ENCODE assay signal across 8 mouse cellular contexts in genomic region chr17:24558600-24559099, GRCm38 (mm10). TPM values are rescaled to one million over a fixed set of nuclear protein-coding genes. Genes with fewer than 3 reads are reported as not detected.
A peak's percentile ranks its signal among the peaks of the same experiment; 100 is the strongest.
DNase-seq lines count a peak whose midpoint lies in the region; ATAC-seq lines count a peak whose summit lies in the region.

No protein-coding gene starts in this region.

- no peaks in the 10 kb centered on the region for H3K27me3 ChIP-seq in embryonic facial prominence, embryonic 10.5 days (replicated peaks; ENCODE audit: low read depth, poor library complexity, severe bottlenecking)
- no peaks in the 10 kb centered on the region for H3K27me3 ChIP-seq in limb, embryonic 13.5 days
- H3K27me3 ChIP-seq in neural tube, embryonic 12.5 days (replicated peaks) = no peaks in the 10 kb centered on the region

- H3K36me3 ChIP-seq in embryonic facial prominence, embryonic 10.5 days (replicated peaks) = no peaks in the 10 kb centered on the region; the same call in 1 of the 2 replicates
- H3K36me3 ChIP-seq in limb, embryonic 13.5 days = peaks cover 4% of the 10 kb centered on the region; the same call in 1 of the 2 replicates
- H3K36me3 ChIP-seq in neural tube, embryonic 12.5 days = no peaks in the 10 kb centered on the region

- peak overlapping the region; percentile 49 for H3K4me2 ChIP-seq in limb, embryonic 13.5 days (replicated peaks)
- peak overlapping the region; percentile 32 for H3K4me2 ChIP-seq in neural tube, embryonic 12.5 days (replicated peaks)

- 0 out of 2 replicates have a peak, but pooled peaks have one; percentile 62 for ATAC-seq in limb, embryonic 13.5 days (ENCODE audit: low FRiP score, low read depth)
- ATAC-seq in neural tube, embryonic 12.5 days (ENCODE audit: low FRiP score, low read depth) = peak; percentile 80; the same call in 1 of the 2 replicates

- DNase-seq in NIH3T3 (ENCODE audit: low read depth) = peak; percentile 29
- no peak for DNase-seq in embryonic facial prominence, embryonic 10.5 days (ENCODE audit: low spot score)
- DNase-seq in heart, postnatal 10 days = peak; percentile 51 to 60
- DNase-seq in ovary, postnatal 36 days (ENCODE audit: low spot score) = no peak
- no peak for DNase-seq in thymus, postnatal 10 days (ENCODE audit: low spot score in 2 of 2)
- DNase-seq in natural killer cell, adult 2 months (ENCODE audit: low spot score in 2 of 2) = no peak

- H3K27ac ChIP-seq in embryonic facial prominence, embryonic 10.5 days (replicated peaks) = peak overlapping the region; percentile 73
- peak overlapping the region; percentile 93 for H3K27ac ChIP-seq in limb, embryonic 13.5 days
- peak overlapping the region; percentile 77 for H3K27ac ChIP-seq in neural tube, embryonic 12.5 days

- H3K9me3 ChIP-seq in embryonic facial prominence, embryonic 10.5 days = no peaks in the 10 kb centered on the region
- H3K9me3 ChIP-seq in limb, embryonic 13.5 days = no peaks in the 10 kb centered on the region
- H3K9me3 ChIP-seq in neural tube, embryonic 12.5 days = no peaks in the 10 kb centered on the region

- peaks cover 20% of the 10 kb centered on the region for H3K4me1 ChIP-seq in embryonic facial prominence, embryonic 10.5 days
- peaks cover 50% of the 10 kb centered on the region for H3K4me1 ChIP-seq in limb, embryonic 13.5 days
- H3K4me1 ChIP-seq in neural tube, embryonic 12.5 days = peaks cover 22% of the 10 kb centered on the region

- peak overlapping the region; percentile 8; the same call in 1 of the 2 replicates for H3K9ac ChIP-seq in limb, embryonic 13.5 days
- no peak overlapping the region for H3K9ac ChIP-seq in neural tube, embryonic 12.5 days

- H3K4me3 ChIP-seq in embryonic facial prominence, embryonic 10.5 days = no peak overlapping the region
- H3K4me3 ChIP-seq in limb, embryonic 13.5 days = peak overlapping the region; percentile 7; the same call in 1 of the 2 replicates
- no peak overlapping the region for H3K4me3 ChIP-seq in neural tube, embryonic 12.5 days

- 63% methylated on average over 4 of the region's 4 CpGs for WGBS in embryonic facial prominence, embryonic 10.5 days
- 46% methylated on average over 4 of the region's 4 CpGs for WGBS in limb, embryonic 13.5 days
- WGBS in neural tube, embryonic 12.5 days = 15% methylated on average over 4 of the region's 4 CpGs

- intact Hi-C loops in heart, postnatal 10 days (cut with DNase I) = no loop called here

RNA-seq across cellular contexts. Expression of gene Pkd1, which starts 9.0 kb away (rescaled TPM):
- 14.9 and 16.3 TPM in 2 replicates for polyA plus RNA-seq in embryonic facial prominence, embryonic 10.5 days (2016; fragmentation: Nextera tagmentation; extraction: Ambion mirVana)
- 10 to 100 TPM; 60.1 to 72.2 TPM for total RNA-seq in heart, postnatal 10 days (2021)
- polyA plus RNA-seq in limb, embryonic 13.5 days (2015; fragmentation: Nextera tagmentation; extraction: Ambion mirVana) = 22.3 and 36.6 TPM in 2 replicates
- polyA plus RNA-seq in neural tube, embryonic 12.5 days (2016; fragmentation: Nextera tagmentation; extraction: Ambion mirVana) = 23.0 and 26.5 TPM in 2 replicates

RNA-seq across cellular contexts. Expression of gene Rab26, which starts 24.6 kb away (rescaled TPM):
- 2.6 TPM in 2 replicates for polyA plus RNA-seq in embryonic facial prominence, embryonic 10.5 days (2016; fragmentation: Nextera tagmentation; extraction: Ambion mirVana)
- under 1 TPM; 0.32 to 0.45 TPM for total RNA-seq in heart, postnatal 10 days (2021)
- 3.4 TPM in 2 replicates for polyA plus RNA-seq in limb, embryonic 13.5 days (2015; fragmentation: Nextera tagmentation; extraction: Ambion mirVana)
- polyA plus RNA-seq in neural tube, embryonic 12.5 days (2016; fragmentation: Nextera tagmentation; extraction: Ambion mirVana) = 1.6 and 2.2 TPM in 2 replicates

RNA-seq across cellular contexts. Expression of gene Traf7, which starts 30.9 kb away (rescaled TPM):
- 116 and 121 TPM in 2 replicates for polyA plus RNA-seq in embryonic facial prominence, embryonic 10.5 days (2016; fragmentation: Nextera tagmentation; extraction: Ambion mirVana)
- total RNA-seq in heart, postnatal 10 days (2021) = 10 to 100 TPM; 75.9 to 77.9 TPM
- 96.2 and 103 TPM in 2 replicates for polyA plus RNA-seq in limb, embryonic 13.5 days (2015; fragmentation: Nextera tagmentation; extraction: Ambion mirVana)
- polyA plus RNA-seq in neural tube, embryonic 12.5 days (2016; fragmentation: Nextera tagmentation; extraction: Ambion mirVana) = 83.4 and 84.0 TPM in 2 replicates

Comparison
In these comparisons a context has a peak if more than half of its experiments do, and no peak if none do; other contexts are left out.
1. DNase-seq: peak in NIH3T3 (single experiment) and heart, postnatal 10 days (2 of 2); none in embryonic facial prominence, embryonic 10.5 days (single experiment), ovary, postnatal 36 days (single experiment), thymus, postnatal 10 days (0 of 2) and natural killer cell, adult 2 months (0 of 2).
2. Peak in every context shown above with its lines, with median percentiles within 50 percentile points of each other: H3K27ac ChIP-seq.